ENCODE assay signal across 13 mouse cellular contexts in the genomic region with DNA sequence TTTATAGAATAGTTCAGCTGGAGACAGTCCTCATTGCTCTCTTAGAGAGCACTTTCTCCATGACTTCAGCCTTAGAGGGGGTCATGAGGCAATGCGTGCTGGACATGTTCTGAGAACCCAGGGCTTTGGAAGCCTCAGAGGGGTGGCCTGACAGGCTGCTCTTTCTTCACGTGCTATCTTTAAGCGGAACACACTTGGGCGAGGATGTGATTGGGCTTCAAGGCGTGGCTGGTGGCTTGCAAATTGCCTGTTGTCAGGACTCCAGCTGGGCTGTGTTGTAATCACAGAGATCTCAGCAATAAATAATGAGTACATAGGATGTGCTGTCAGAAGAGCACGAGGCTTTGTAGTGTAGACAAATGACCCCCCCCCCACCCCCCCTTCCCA.
DNase-seq lines count a peak whose midpoint lies in the region; ATAC-seq lines count a peak whose summit lies in the region.
"Had no signal": no experiment of that assay in that cellular context is flagged by ENCODE, and none has a peak within 500 bp of the region (broad histone marks: within the 10 kb centered on the region; RNA-seq: fewer than 3 reads in every experiment).

No protein-coding gene starts in this region.

- ATAC-seq in heart, embryonic 13.5 days (ENCODE audit: extremely low read depth, insufficient number of reproducible peaks, low FRiP score, low TSS enrichment), result no peak
- no peak for ATAC-seq in midbrain, embryonic 16.5 days

- H3K9ac ChIP-seq in heart, embryonic 13.5 days, result no peak overlapping the region
- H3K9ac ChIP-seq in midbrain, embryonic 16.5 days (ENCODE audit: low read depth, low read length), result no peak overlapping the region
- H3K9ac ChIP-seq: liver, embryonic 15.5 days had no signal

- H3K27ac ChIP-seq in heart, embryonic 13.5 days (replicated peaks), result 0 out of 2 replicates have a peak overlapping the region, but pooled peaks have one; percentile 0
- no peak overlapping the region for H3K27ac ChIP-seq in heart, embryonic 10.5 days
- no peak overlapping the region for H3K27ac ChIP-seq in midbrain, embryonic 16.5 days (ENCODE audit: low read length)
- H3K27ac ChIP-seq: liver, embryonic 15.5 days had no signal

- no peak overlapping the region for H3K4me3 ChIP-seq in heart, embryonic 13.5 days
- H3K4me3 ChIP-seq in heart, embryonic 10.5 days, result no peak overlapping the region
- no peak overlapping the region for H3K4me3 ChIP-seq in midbrain, embryonic 16.5 days (ENCODE audit: low read depth, low read length)
- H3K4me3 ChIP-seq: erythroblast, embryonic 14.5 days; liver, embryonic 15.5 days had no signal

- H3K4me1 ChIP-seq in heart, embryonic 13.5 days, result peaks cover 24% of the 10 kb centered on the region
- peaks cover 43% of the 10 kb centered on the region for H3K4me1 ChIP-seq in heart, embryonic 10.5 days
- H3K4me1 ChIP-seq in midbrain, embryonic 16.5 days (ENCODE audit: control insufficient read depth, insufficient read depth, low read length), result no peaks in the 10 kb centered on the region
- H3K4me1 ChIP-seq: liver, embryonic 15.5 days had no signal

- no peak for DNase-seq in heart, embryonic 10.5 days (ENCODE audit: low spot score)
- DNase-seq in 416B (ENCODE audit: low read depth), result peak; percentile 71
- peak; percentile 27 for DNase-seq in adipocyte (ENCODE audit: low spot score)
- DNase-seq in lung, postnatal 14 days, result peak; percentile 68
- no peak for DNase-seq in frontal cortex, postnatal 25 days (ENCODE audit: low spot score in 2 of 2)
- DNase-seq in testis, postnatal 10 days (ENCODE audit: low spot score), result no peak
- DNase-seq: cerebellum, adult 11-12 months; heart, postnatal 10 days; layer of hippocampus, adult 9-11 months had no signal

- no peaks in the 10 kb centered on the region for H3K9me3 ChIP-seq in heart, embryonic 13.5 days
- no peaks in the 10 kb centered on the region for H3K9me3 ChIP-seq in heart, embryonic 10.5 days
- H3K9me3 ChIP-seq in midbrain, embryonic 16.5 days (replicated peaks; ENCODE audit: control insufficient read depth, low read length, poor library complexity, severe bottlenecking), result no peaks in the 10 kb centered on the region
- H3K9me3 ChIP-seq: liver, embryonic 15.5 days had no signal

- 44% methylated on average over 6 of the region's 6 CpGs for WGBS in heart, embryonic 13.5 days
- 51% methylated on average over 6 of the region's 6 CpGs for WGBS in heart, embryonic 10.5 days
- WGBS in midbrain, embryonic 16.5 days, result 57% methylated on average over 6 of the region's 6 CpGs

- H3K4me2 ChIP-seq in heart, embryonic 13.5 days, result no peak overlapping the region
- H3K4me2 ChIP-seq in midbrain, embryonic 16.5 days (ENCODE audit: low read length), result no peak overlapping the region
- H3K4me2 ChIP-seq: liver, embryonic 15.5 days had no signal

- H3K36me3 ChIP-seq in heart, embryonic 13.5 days, result no peaks in the 10 kb centered on the region
- H3K36me3 ChIP-seq in heart, embryonic 10.5 days, result no peaks in the 10 kb centered on the region
- H3K36me3 ChIP-seq in midbrain, embryonic 16.5 days (ENCODE audit: control insufficient read depth, insufficient read depth, low read length), result no peaks in the 10 kb centered on the region
- H3K36me3 ChIP-seq: liver, embryonic 15.5 days had no signal

- H3K27me3 ChIP-seq in heart, embryonic 13.5 days (replicated peaks), result peaks cover 18% of the 10 kb centered on the region
- peaks cover 28% of the 10 kb centered on the region for H3K27me3 ChIP-seq in heart, embryonic 10.5 days (ENCODE audit: insufficient read depth, poor library complexity, severe bottlenecking)
- no peaks in the 10 kb centered on the region for H3K27me3 ChIP-seq in midbrain, embryonic 16.5 days (ENCODE audit: control insufficient read depth, insufficient read depth, low read depth, low read length)

Comparison
In these comparisons a context has a peak if more than half of its experiments do, and no peak if none do; other contexts are left out.
1. DNase-seq: peak in 416B (single experiment), adipocyte (single experiment) and lung, postnatal 14 days (single experiment); none in heart, embryonic 10.5 days (single experiment), frontal cortex, postnatal 25 days (0 of 2) and testis, postnatal 10 days (single experiment).